Mouse (Mus musculus) Patski (cell line): Measurements from ENCODE around the gene Slc1a3. TPM values are rescaled to one million over a fixed set of nuclear protein-coding genes. Genes with fewer than 3 reads are reported as not detected.

ENCODE experiments used
- ATAC-seq: fragments of 100-300 bp; one replicate; pipeline ENCODE4 v1.8.0; 2021
- CTCF ChIA-PET: fragments of 350-600 bp; sonication (Branson Sonifier 250); formaldehyde crosslinking; loops from one replicate; lab custom pipeline; 2022; ENCODE audit warnings: inconsistent platforms; lab: Charles Lee
- POLR2A ChIA-PET: fragments of 350-600 bp; sonication (Branson Sonifier 250); formaldehyde crosslinking; loops from one replicate; lab custom pipeline; 2022; ENCODE audit warnings: antibody characterized with exemption, inconsistent platforms; lab: Charles Lee
- DNase-seq: peaks from one replicate; pipeline ENCODE4 v3.0.0-alpha.2; 2011; ENCODE audit warnings: low read depth, low spot score
- H3K27me3 ChIP-seq: fragments of 371-371 bp; one replicate; pipeline ENCODE4 v1.5.1; 2021
- CTCF ChIP-seq: fragments of 100-300 bp; IDR thresholded peaks from one replicate; pipeline ENCODE4 v1.5.1; 2021
- in situ Hi-C: fragments of 300-500 bp; cut with MboI; formaldehyde crosslinking; loops from 3 replicates; pipeline ENCODE4 v1.11.1; 2018; ENCODE audit warnings: low pct_unique_long_range_greater_than_20kb, mixed read lengths
- polyA plus RNA-seq: library from polyadenylated mRNA; unstranded; gene quantifications from one replicate; pipeline ENCODE4 v1.2.3, GENCODE M21; 2021

Gene Slc1a3
- 8.8 TPM for polyA plus RNA-seq

DNA sequence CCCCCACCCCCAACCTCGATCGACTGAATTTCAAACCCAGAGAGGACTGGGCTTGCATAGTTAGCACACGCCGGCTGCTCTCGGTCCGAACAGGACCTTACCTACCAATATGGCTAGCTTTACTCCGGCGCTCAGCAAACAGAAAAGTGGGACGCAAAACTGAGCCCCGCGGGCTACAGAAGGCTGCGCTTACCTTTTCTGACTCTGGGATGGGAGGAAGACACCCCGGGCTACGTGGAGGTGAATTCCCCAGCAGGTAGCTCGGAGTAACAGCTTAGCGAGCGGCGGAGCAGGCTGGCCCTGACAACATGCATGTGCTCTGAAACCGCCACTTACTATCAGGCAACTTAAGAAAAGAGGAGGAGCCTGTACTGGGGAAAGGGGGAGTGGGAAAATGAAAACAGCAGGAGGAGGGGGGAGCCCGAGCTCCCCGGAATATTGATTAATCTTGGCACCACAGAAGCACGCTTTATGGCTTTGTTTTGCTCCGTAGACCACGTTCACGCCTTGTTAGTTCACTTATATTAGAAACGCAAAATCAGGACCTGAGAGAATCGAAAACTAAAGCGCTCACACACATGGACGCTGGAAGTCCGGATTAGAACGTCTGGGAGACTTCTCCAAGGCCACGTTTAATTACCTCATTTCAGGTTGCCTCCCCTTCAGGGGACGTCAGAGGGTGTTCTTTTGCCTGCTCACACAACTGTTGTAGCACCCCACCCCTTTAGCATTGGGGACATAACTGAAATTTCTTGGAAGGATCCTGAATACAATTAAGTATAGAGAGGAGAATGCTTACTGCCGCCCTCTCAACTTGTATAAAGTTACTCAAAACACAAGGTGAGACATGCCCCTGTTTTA, at the start of gene Slc1a3:
Slc1a3 (minus strand) TSS at position 619 of the 861 bp plus-strand sequence.
- H3K27me3 ChIP-seq = no peaks in the 10 kb centered on the region
- TF ChIP-seq CTCF = no peak
- POLR2A ChIA-PET = interaction anchor here (0.7 kb wide), 1 partner anchor 34 kb away, joined by 6 read pairs; no protein-coding TSS in a partner anchor

DNA sequence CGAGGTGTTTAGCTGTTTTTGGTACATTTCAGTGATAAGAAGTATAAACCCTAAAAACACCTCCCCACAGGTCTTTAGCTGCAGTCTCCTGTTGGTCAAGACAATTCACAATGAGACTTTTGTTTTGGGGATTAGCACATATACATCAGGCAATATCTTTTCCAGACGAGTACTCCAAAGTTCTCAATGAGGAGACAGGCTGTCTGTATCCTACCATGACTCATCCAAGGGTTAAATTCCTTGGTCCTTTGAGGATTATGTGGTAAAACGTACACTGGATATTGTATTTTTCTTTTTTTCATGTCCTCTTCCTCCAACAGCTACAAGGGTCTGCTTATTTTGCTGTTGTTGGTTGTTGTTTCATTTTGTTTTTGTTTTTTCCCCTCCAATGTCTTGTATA, 48.5 kb upstream of the Slc1a3 start:
- POLR2A ChIA-PET = interaction anchor here (1.1 kb wide), 1 partner anchor 112 kb away, joined by 3 read pairs; no protein-coding TSS in a partner anchor
- CTCF ChIA-PET = interaction anchor here (1.5 to 1.7 kb wide), 2 partner anchors 13 to 16 kb away, joined by 3 to 4 read pairs; no protein-coding TSS in a partner anchor
- TF ChIP-seq CTCF = no peak
- ATAC-seq (no peak), DNase-seq (no peak)
- no peaks in the 10 kb centered on the region for H3K27me3 ChIP-seq
- in situ Hi-C loops = no loop called here

More for the DNA sequence above, at the start of gene Slc1a3:
- no peak for ATAC-seq
- in situ Hi-C loops = no loop called here
- CTCF ChIA-PET = interaction anchor here (1.3 kb wide), 1 partner anchor 19 kb away, joined by 3 read pairs; no protein-coding TSS in a partner anchor
- no peak for DNase-seq

DNA sequence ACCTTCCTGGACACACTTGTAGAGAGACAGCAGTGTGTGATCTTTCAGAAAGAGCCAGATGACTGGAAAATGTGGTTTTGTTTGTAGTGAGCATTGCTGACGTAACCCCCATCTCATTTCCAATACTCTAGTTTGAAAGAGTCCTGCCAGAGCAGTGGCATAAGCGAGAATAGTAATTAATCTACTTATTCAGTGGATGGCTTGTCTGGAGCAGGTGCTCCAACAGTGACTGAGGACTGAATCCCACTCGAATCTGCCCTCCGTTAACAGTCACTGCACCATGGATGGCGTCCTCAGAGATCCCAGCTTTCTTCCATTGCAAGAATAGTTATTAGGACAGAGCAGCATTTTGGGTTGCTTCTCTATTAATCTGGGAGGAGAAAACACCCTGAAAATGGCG, 45.9 kb upstream of the Slc1a3 start:
- ChIA-PET POLR2A (no interaction called here), CTCF (no interaction called here)
- in situ Hi-C loops = no loop called here

DNA sequence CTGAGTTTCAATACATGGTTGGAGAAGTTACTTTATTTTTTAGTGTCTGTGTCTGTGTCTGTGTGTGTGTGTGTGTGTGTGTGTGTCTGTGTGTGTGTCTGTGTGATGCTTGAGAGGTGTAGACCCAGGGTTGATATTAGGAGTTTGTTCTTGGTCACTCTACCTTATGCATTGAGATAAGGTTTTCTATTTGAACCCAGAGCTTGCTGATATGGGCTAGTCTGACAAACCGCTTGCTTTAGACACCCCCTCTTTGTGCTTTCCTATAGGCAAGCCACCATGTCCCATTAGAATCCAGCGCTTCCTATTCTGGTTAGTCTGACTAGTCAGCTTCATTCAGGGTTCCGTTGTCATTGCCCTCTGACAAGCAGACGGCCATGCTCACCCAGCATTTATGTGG, 39.2 kb upstream of the Slc1a3 start:
- no peak for DNase-seq
- in situ Hi-C loops = no loop called here
- no peak for ATAC-seq
- CTCF ChIA-PET = interaction anchor here (1.5 kb wide), 1 partner anchor 11 kb away, joined by 3 read pairs; no protein-coding TSS in a partner anchor
- no peaks in the 10 kb centered on the region for H3K27me3 ChIP-seq
- POLR2A ChIA-PET = no interaction called here
- no peak for TF ChIP-seq CTCF

More for the DNA sequence above, 45.9 kb upstream of the Slc1a3 start:
- no peak for ATAC-seq
- H3K27me3 ChIP-seq = no peaks in the 10 kb centered on the region
- no peak for TF ChIP-seq CTCF
- DNase-seq = no peak

DNA sequence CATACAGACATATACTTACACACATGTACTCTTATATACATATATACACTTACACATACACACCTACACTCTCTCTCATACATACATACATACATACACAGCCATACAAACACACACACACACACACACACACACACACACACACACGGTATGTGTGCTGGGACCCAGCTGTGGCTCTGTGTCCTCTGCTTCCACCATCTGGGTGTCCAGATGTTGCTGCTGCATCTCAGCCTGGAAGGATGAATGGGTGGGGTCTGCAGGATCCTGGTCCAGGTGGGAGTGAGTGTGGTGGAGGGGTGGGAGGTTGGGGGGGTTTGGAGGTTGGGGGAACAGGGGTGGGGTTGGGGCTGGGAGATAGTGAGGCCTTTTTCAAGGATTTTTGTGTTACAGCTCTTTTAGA, 38.2 kb upstream of the Slc1a3 start:
- TF ChIP-seq CTCF = no peak
- H3K27me3 ChIP-seq = no peaks in the 10 kb centered on the region
- DNase-seq (no peak), ATAC-seq (no peak)
- CTCF ChIA-PET = interaction anchor here (1.2 to 1.4 kb wide), 2 partner anchors 9 to 58 kb away, joined by 3 read pairs; no protein-coding TSS in a partner anchor
- in situ Hi-C loops = no loop called here
- POLR2A ChIA-PET = no interaction called here

DNA sequence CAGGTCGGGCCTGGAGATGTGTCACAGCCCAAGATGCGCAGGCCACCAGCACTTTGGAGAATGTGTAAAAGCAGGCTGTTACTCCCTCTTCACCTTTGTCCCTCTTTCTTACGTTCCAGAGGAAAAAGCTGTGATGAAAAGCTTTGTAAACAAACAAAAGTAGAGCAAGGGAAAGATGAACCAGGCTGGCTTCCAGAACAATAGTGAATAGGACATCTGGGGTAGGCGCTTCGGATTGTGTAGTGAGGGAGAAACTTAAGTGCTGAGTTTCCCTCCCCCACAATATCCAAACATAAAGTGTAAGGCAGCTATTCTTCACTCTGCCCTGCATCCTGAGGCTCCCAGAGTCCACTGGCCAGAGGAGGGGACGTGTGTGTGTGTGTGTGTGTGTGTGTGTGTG, 31.0 kb upstream of the Slc1a3 start:
- no peak for TF ChIP-seq CTCF
- no peaks in the 10 kb centered on the region for H3K27me3 ChIP-seq
- ChIA-PET CTCF (no interaction called here), POLR2A (no interaction called here)
- DNase-seq = no peak
- in situ Hi-C loops = no loop called here
- no peak for ATAC-seq

DNA sequence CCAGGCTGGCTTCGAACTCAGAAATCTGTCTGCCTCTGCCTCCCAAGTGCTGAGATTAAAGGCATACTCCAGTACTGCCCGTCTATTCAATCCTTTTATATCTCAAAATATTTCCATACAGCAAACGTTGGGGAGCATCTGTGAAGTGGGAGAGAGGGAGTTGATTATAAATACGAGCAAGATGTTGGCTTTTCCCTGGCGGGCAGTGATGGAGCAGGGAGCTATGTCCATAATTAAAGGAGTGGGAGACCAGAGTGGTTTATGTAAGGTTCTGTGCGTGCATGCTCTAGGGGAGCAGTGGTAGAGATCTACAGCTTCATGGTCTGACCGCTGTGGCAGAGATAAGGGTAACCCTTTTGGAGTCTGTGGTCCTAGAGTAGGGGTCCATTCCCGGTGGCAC, 30.2 kb upstream of the Slc1a3 start:
- TF ChIP-seq CTCF = no peak
- H3K27me3 ChIP-seq = no peaks in the 10 kb centered on the region
- no peak for DNase-seq
- in situ Hi-C loops = no loop called here
- ChIA-PET POLR2A (no interaction called here), CTCF (interaction anchor here (1.8 kb wide), 1 partner anchor 50 kb away, joined by 4 read pairs; no protein-coding TSS in a partner anchor)
- no peak for ATAC-seq

DNA sequence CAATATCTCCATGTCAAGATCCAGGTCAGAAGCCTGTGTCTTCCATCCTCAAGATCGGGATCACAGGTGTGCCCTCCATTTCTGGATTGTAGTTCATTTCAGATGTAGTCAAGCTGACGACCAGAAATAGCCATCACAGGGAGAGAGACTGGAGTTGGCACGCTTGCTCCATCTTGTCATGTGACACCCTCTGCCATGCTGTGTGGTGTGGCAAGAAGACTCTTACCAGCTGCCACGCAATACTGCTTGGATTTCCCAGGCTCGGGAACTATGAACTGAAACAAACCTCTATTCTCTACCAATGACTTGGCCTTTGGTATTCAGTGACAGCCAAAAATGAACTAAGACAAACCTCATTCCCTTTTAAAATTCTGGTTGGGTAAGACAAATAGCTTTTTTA, 27.6 kb upstream of the Slc1a3 start:
- CTCF ChIA-PET = interaction anchor here (1.0 to 1.2 kb wide), 2 partner anchors 12 to 64 kb away, joined by 3 read pairs; no protein-coding TSS in a partner anchor
- POLR2A ChIA-PET = no interaction called here
- in situ Hi-C loops = no loop called here
- no peak for TF ChIP-seq CTCF
- H3K27me3 ChIP-seq = no peaks in the 10 kb centered on the region
- ATAC-seq (no peak), DNase-seq (no peak)

DNA sequence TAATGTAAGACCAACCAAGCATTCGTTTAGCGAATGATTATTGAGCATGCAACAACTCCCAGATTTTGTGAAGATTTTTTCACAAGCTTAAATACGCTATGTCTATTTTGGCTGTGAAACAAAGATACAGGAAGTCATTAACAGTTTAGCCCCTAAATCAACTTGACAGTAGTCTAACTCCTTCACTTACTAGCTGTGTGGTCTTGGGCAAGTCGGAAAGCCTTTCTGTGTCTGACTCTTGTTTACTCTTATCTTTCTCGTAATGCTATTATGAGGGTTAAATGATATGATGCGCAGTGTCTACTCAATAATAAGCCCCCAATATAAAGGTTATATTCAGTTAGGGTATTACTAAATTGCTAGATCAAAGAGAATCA, 23.8 kb upstream of the Slc1a3 start:
- CTCF ChIA-PET = interaction anchor here (1.5 kb wide), 1 partner anchor 9 kb away, joined by 3 read pairs; no protein-coding TSS in a partner anchor
- DNase-seq (no peak), ATAC-seq (no peak)
- no peaks in the 10 kb centered on the region for H3K27me3 ChIP-seq
- in situ Hi-C loops = no loop called here
- POLR2A ChIA-PET = no interaction called here
- TF ChIP-seq CTCF = no peak

DNA sequence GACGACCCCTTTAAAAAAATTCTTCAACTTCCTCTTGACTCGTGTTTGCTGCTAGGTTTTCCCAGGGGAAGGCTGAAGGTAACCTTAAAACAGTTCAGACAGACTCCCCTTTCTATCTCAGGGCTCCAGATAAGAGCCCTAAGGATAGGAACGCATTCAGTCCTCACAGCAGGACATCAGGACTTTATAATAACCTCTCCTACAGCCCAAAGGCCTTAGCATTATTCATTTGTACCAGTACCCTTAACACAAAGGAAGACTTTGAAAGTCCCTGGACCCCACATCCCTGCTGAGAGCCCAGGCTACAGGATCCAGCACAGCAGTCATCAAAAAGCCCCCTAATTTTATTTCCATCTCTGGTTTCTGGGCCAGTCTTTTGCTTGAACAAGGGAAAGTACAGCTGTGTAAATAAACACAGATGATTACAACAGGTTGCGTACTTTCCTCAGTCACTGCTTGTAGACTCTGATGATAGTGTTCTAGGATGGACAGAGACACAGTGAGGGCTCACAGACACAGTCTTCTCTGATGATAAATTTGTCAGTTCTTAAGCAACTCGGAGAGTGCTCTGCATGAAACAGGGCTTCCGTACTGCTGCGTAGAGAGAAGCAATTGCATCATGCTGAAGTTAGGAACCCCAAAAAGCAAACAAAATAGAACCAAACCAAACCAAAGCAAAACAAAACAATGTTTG, 23.3 kb upstream of the Slc1a3 start:
- H3K27me3 ChIP-seq = no peaks in the 10 kb centered on the region
- ATAC-seq (no peak), DNase-seq (no peak)
- ChIA-PET POLR2A (no interaction called here), CTCF (interaction anchor here (1.5 kb wide), 1 partner anchor 9 kb away, joined by 3 read pairs; no protein-coding TSS in a partner anchor)
- in situ Hi-C loops = no loop called here
- no peak for TF ChIP-seq CTCF
